Mouse (Mus musculus) limb, embryonic 11.5 days (tissue): ENCODE data around the gene Inafm1. TPM values are rescaled to one million over a fixed set of nuclear protein-coding genes. Genes with fewer than 3 reads are reported as not detected.

Source experiments
- ATAC-seq: fragments of 200-750 bp; cut with Nextera tagmentation; 2 replicates; pipeline ENCODE4 v1.8.0; 2017; ENCODE audit warnings: low read depth; ENCODE audit not compliant: insufficient number of reproducible peaks, low FRiP score, low TSS enrichment
- DNase-seq: peaks from one replicate; pipeline ENCODE4 v3.0.0-alpha.2; 2015; ENCODE audit warnings: low spot score
- H3K27ac ChIP-seq: fragments of 300-500 bp; sonication (generic); replicated peaks from 2 replicates; pipeline ENCODE4 v1.5.1; 2014; ENCODE audit warnings: low read depth, mild to moderate bottlenecking, low read length
- H3K27me3 ChIP-seq: fragments of 300-500 bp; sonication (generic); 2 replicates; pipeline ENCODE4 v1.6.1; 2014; ENCODE audit warnings: mild to moderate bottlenecking, low read length, mixed read lengths; ENCODE audit not compliant: control insufficient read depth, insufficient read depth
- H3K36me3 ChIP-seq: fragments of 300-500 bp; sonication (generic); 2 replicates; pipeline ENCODE4 v1.6.1; 2014; ENCODE audit warnings: mild to moderate bottlenecking, low read length, moderate library complexity, mixed read lengths; ENCODE audit not compliant: control insufficient read depth, insufficient read depth
- H3K4me1 ChIP-seq: fragments of 300-500 bp; sonication (generic); 2 replicates; pipeline ENCODE4 v1.6.1; 2014; ENCODE audit warnings: low read length, mixed read lengths; ENCODE audit not compliant: control insufficient read depth, insufficient read depth
- H3K4me2 ChIP-seq: fragments of 300-500 bp; sonication (generic); 2 replicates; pipeline ENCODE4 v1.6.1; 2014; ENCODE audit warnings: low read depth, mild to moderate bottlenecking, moderate library complexity; ENCODE audit not compliant: severe bottlenecking
- H3K4me3 ChIP-seq: fragments of 300-500 bp; sonication (generic); 2 replicates; pipeline ENCODE4 v1.5.1; 2014; ENCODE audit warnings: low read depth, low read length
- H3K9ac ChIP-seq: fragments of 300-500 bp; sonication (generic); 2 replicates; pipeline ENCODE4 v1.6.1; 2014; ENCODE audit warnings: mild to moderate bottlenecking, low read length
- H3K9me3 ChIP-seq: fragments of 300-500 bp; sonication (generic); 2 replicates; pipeline ENCODE4 v1.6.1; 2016; ENCODE audit warnings: low read length; ENCODE audit not compliant: control insufficient read depth
- WGBS: fragments of 180-500 bp; shearing (Covaris S2); extraction: QIAGEN DNeasy Blood & Tissue Kit; methylation state at CpG from one replicate; pipeline ENCODE4 v1.1.7; 2014; 5-methylcytosine and 5-hydroxymethylcytosine counted together
- polyA plus RNA-seq: library from polyadenylated mRNA; unstranded; fragments of >200 nt; fragmentation: Nextera tagmentation; extraction: Ambion mirVana; gene quantifications from 2 replicates; pipeline ENCODE4 v1.2.1, GENCODE M21; 2014

Inafm1 gene
- polyA plus RNA-seq, 1 experiment from 2014 or later, result 7.9 TPM

GRCm38 (mm10) chr7:16294346-16294745, 20.9 kb upstream of the Inafm1 start:
- DNase-seq, result peak; percentile 51
- Histone ChIP-seq H3K27ac (no peak overlapping the region), H3K4me3 (peak overlapping the region; percentile 40; the same call in 1 of the 2 replicates), H3K36me3 (no peaks in the 10 kb centered on the region), H3K27me3 (no peaks in the 10 kb centered on the region), H3K9ac (no peak overlapping the region), H3K4me2 (peak overlapping the region; percentile 92; the same call in 1 of the 2 replicates), H3K4me1 (peaks cover 20% of the 10 kb centered on the region), H3K9me3 (no peaks in the 10 kb centered on the region)
- 31% methylated on average over 4 of the region's 4 CpGs for WGBS
- ATAC-seq, result no peak

GRCm38 (mm10) chr7:16287791-16288190, 14.4 kb upstream of the Inafm1 start:
- Histone ChIP-seq H3K9me3 (no peaks in the 10 kb centered on the region), H3K4me1 (0 out of 2 replicates have a peak, but pooled peaks cover 5% of the 10 kb centered on the region), H3K4me2 (no peak overlapping the region), H3K9ac (no peak overlapping the region), H3K27me3 (no peaks in the 10 kb centered on the region), H3K4me3 (no peak overlapping the region), H3K36me3 (peaks cover 2% of the 10 kb centered on the region; the same call in 1 of the 2 replicates), H3K27ac (no peak overlapping the region)
- ATAC-seq (no peak), DNase-seq (no peak)
- WGBS, result 84% methylated on average over 1 of the region's 1 CpGs

- Histone ChIP-seq H3K4me1 (0 out of 2 replicates have a peak, but pooled peaks cover 5% of the 10 kb centered on the region), H3K4me3 (peak overlapping the region; percentile 73), H3K9me3 (no peaks in the 10 kb centered on the region), H3K36me3 (peaks cover 6% of the 10 kb centered on the region; the same call in 1 of the 2 replicates), H3K27me3 (no peaks in the 10 kb centered on the region), H3K27ac (peak overlapping the region; percentile 90; the same call in 1 of the 2 replicates), H3K4me2 (peak overlapping the region; percentile 53), H3K9ac (peak overlapping the region; percentile 74; the same call in 1 of the 2 replicates)
- WGBS, result 80% methylated on average over 2 of the region's 2 CpGs
- DNase-seq, result no peak
- no peak for ATAC-seq
Measured at GRCm38 (mm10) chr7:16287016-16287415, 13.6 kb upstream of the Inafm1 start.

GRCm38 (mm10) chr7:16286026-16286961, 12.9 kb upstream of the Inafm1 start, which contains the start of gene Ccdc9:
TSS of gene Ccdc9 (minus strand) at chr7:16286795.
- Histone ChIP-seq H3K9ac (peak within 1 kb of the TSS; percentile 74), H3K4me1 (0 out of 2 replicates have a peak, but pooled peaks cover 5% of the 10 kb centered on the region), H3K4me3 (peak within 1 kb of the TSS; percentile 73), H3K9me3 (no peaks in the 10 kb centered on the region), H3K27ac (peak within 1 kb of the TSS; percentile 90), H3K27me3 (no peaks in the 10 kb centered on the region), H3K4me2 (peak within 1 kb of the TSS; percentile 53), H3K36me3 (peaks cover 6% of the 10 kb centered on the region; the same call in 1 of the 2 replicates)
- under 1% methylated on average over 70 of the region's 70 CpGs for WGBS
- ATAC-seq (peak; percentile 93), DNase-seq (peak; percentile 100)

GRCm38 (mm10) chr7:16285450-16286025, 12.1 kb upstream of the Inafm1 start:
- H3K4me3 ChIP-seq, result peak overlapping the region; percentile 73
- DNase-seq, result peak; percentile 66
- H3K4me2 ChIP-seq, result peak overlapping the region; percentile 53
- H3K4me1 ChIP-seq, result 0 out of 2 replicates have a peak, but pooled peaks cover 5% of the 10 kb centered on the region
- peaks cover 10% of the 10 kb centered on the region; the same call in 1 of the 2 replicates for H3K36me3 ChIP-seq
- 1% methylated on average over 14 of the region's 14 CpGs for WGBS
- no peaks in the 10 kb centered on the region for H3K9me3 ChIP-seq
- peak; percentile 70 for ATAC-seq
- no peaks in the 10 kb centered on the region for H3K27me3 ChIP-seq
- H3K9ac ChIP-seq, result no peak overlapping the region
- 0 out of 2 replicates have a peak overlapping the region, but pooled peaks have one; percentile 14 for H3K27ac ChIP-seq

GRCm38 (mm10) chr7:16284904-16285303, 11.5 kb upstream of the Inafm1 start:
- Histone ChIP-seq H3K9ac (no peak overlapping the region), H3K9me3 (no peaks in the 10 kb centered on the region), H3K4me1 (0 out of 2 replicates have a peak, but pooled peaks cover 5% of the 10 kb centered on the region), H3K36me3 (peaks cover 10% of the 10 kb centered on the region; the same call in 1 of the 2 replicates), H3K27me3 (no peaks in the 10 kb centered on the region), H3K4me2 (peak overlapping the region; percentile 53; the same call in 1 of the 2 replicates), H3K27ac (no peak overlapping the region), H3K4me3 (no peak overlapping the region)
- ATAC-seq, result no peak
- 68% methylated on average over 9 of the region's 9 CpGs for WGBS
- DNase-seq, result no peak

GRCm38 (mm10) chr7:16284001-16284400, 10.6 kb upstream of the Inafm1 start:
- ATAC-seq (no peak), DNase-seq (no peak)
- Histone ChIP-seq H3K27ac (no peak overlapping the region), H3K9me3 (no peaks in the 10 kb centered on the region), H3K4me3 (no peak overlapping the region), H3K36me3 (peaks cover 10% of the 10 kb centered on the region; the same call in 1 of the 2 replicates), H3K27me3 (no peaks in the 10 kb centered on the region), H3K4me2 (no peak overlapping the region), H3K9ac (no peak overlapping the region), H3K4me1 (0 out of 2 replicates have a peak, but pooled peaks cover 5% of the 10 kb centered on the region)
- 89% methylated on average over 8 of the region's 8 CpGs for WGBS

GRCm38 (mm10) chr7:16282334-16282733, 8.9 kb upstream of the Inafm1 start:
- ATAC-seq, result no peak
- peaks cover 14% of the 10 kb centered on the region; the same call in 1 of the 2 replicates for H3K36me3 ChIP-seq
- WGBS, result 84% methylated on average over 13 of the region's 13 CpGs

More at GRCm38 (mm10) chr7:16282334-16282733, 8.9 kb upstream of the Inafm1 start:
- 0 out of 2 replicates have a peak, but pooled peaks cover 5% of the 10 kb centered on the region for H3K4me1 ChIP-seq
- no peak overlapping the region for H3K9ac ChIP-seq
- no peak overlapping the region for H3K4me3 ChIP-seq
- H3K4me2 ChIP-seq, result no peak overlapping the region
- no peaks in the 10 kb centered on the region for H3K9me3 ChIP-seq
- no peaks in the 10 kb centered on the region for H3K27me3 ChIP-seq
- H3K27ac ChIP-seq, result no peak overlapping the region
- no peak for DNase-seq
